Mouse (Mus musculus): Measurements from ENCODE around the gene Adamts4.

The Adamts4 gene

DNA sequence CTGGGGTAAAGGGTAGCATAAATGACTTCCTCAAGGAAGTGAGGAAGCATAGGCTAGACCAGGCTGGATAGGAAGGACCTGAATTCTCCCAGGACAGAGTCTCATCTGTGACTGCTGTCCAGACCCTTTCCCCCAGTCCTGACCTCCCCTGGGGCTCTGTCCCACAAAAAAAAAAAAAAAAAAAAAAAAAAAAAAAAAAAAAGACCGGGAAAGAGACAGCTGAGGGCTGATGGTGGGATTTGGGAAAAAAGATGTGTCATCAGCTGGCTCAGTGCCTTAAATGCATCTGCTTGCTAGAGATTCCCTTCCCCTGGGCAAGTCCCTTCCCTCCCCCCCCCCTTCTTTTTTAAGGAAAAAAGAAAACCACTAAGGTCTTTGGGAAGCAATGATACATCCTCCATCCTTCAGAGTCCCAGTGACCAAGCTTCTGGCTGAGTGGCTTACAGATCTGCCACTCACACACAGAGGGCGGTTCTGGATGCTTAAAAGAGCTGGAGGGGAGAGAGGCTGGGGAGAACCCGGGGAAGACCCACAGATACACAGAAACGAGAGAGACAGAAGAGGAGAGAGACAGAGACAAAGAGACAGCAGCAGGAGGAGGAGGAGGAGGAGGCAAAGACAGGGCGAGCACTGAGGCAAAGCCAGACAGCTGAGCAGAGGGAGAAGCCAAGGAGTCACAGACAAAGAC lies at the start of gene Adamts4:
Gene Adamts4 (plus strand): TSS at position 509 of the 688 bp plus-strand sequence.
- no peak for DNase-seq (ENCODE audit: low read depth in 1 of 2, low spot score in 2 of 2)

DNA sequence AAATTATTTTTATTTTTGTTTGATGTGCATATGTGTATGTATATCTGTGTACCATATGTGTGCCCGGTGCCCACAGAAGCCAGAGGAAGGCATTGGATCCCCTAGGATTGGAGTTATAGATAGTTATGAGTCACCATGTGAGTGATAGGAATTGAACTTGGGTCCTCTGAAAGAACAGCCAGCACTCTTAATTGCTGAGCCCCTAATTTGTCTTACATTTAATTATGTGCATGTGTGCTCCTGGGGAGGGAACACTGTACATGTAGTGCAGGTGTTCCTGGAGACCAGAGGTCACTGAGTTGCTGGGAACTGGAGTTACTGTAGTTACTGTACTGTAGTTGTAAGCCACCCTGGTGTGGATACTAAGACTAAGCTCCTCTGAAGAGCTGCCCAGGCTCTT lies 49.5 kb upstream of the Adamts4 start:
- no peak for DNase-seq (ENCODE audit: low read depth in 1 of 2, low spot score in 2 of 2)

DNA sequence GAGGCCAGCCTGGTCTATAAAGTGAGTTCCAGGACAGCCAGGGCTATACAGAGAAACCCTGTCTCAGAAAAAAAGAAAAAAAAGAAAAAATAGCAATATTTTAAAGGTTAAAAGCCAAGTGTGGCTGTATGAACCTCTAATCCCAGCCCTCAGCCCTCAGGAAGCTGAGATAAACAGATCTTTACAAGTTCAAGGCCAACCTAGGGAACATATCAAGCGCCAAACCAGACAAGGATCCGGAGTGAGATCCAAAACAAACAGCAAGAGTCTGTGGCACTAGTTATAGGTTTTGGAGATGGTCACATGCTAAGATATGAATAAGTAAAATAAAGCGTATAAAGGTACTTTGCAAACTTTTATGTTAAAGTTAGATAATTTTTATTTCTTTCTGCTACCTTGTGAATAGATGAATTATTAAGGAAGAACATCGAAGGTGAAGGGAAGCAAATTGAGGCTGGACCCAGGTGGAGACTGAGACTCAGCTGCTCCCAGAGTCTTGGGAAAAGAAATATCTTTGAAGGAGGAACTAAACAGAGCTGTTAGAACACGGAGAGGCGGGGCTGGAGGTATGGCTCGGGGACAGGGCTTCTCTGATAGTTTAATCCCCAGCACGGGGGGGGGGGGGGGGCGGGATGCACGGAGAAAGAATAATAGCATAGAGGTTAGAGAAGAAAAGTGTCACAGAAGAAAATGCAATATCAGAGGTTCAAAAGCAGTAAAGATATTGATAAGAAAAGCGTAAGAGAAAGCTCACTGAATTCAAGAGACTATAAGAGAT lies 46.6 kb upstream of the Adamts4 start:
- DNase-seq (ENCODE audit: low read depth in 1 of 2, low spot score in 2 of 2) = no peak

DNA sequence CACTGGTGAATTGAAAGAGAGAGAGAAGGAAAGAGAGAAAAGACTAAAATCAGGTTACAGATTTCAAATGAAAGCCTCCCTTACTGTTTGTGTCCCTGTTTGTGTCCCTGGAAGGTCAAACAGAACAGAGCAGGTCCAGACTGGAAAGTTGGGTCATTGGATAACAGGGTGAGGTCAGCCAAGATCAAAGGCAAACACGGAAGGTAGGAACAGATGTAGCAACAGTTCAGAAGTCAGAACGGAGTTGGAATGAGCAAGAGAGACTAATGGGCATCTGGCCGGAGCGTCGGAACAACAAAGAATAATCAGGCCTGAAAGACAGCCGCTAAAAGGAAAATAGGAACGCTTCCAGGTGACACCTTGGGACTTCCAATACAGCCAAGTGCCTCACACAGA lies 46.0 kb upstream of the Adamts4 start:
- DNase-seq (ENCODE audit: low read depth in 1 of 2, low spot score in 2 of 2) = no peak

DNA sequence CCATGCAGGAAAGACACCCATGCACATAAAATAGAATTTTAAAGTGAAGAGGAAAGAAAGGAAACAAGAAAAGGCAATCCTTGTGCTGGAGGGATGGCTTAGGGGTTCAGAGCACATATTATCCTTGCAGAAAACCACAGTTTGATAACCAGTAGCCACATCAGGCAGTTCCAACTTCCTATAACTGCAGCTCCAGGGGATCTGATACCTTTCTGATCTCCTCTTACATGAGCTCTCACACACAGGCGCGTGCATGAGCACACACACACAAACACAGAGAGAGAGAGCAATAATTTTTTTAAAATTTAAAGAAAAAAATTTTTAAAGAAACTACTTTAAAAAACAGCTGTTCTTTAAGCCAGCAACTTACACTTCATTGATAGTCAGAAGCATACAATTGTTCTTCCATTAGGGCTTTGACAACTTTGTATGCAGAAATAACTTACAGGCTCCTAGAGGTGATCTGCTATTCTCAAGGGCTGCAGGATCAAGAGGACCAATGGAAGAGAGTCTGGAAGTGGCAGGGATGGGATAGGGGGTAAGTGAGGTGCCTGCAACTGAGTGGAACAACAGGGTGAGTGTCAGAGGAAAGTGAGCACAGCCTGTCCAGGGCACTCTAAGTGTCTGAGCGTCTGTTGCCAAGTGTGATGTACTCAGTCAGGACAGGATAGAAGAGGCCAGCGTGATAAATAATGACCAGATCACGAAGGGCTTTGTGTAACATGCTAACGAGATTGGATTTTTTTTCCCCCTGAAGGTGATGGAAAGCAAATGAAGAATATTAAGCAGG lies 44.3 kb upstream of the Adamts4 start:
- DNase-seq (ENCODE audit: low read depth in 1 of 2, low spot score in 2 of 2) = no peak

DNA sequence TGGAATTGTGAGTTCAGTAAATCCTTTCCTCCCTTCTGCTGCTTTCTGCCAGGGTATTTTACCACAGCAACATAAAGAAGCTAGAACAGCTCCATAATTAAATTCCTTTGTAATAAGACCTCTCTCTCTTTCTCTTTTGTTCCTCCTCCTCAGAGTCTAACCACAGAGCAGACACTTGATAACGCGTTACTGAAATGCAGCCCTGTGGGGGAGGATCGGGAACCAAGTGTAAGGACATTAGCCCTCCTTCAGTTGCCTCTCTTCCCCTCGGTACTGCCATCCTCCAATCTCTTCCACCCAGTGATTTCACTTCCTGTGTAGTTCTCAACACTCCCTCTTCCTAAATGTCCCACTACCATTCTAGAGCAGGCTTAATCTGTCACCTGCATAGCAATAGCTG lies 40.8 kb upstream of the Adamts4 start:
- DNase-seq (ENCODE audit: low read depth in 1 of 2, low spot score in 2 of 2) = no peak

DNA sequence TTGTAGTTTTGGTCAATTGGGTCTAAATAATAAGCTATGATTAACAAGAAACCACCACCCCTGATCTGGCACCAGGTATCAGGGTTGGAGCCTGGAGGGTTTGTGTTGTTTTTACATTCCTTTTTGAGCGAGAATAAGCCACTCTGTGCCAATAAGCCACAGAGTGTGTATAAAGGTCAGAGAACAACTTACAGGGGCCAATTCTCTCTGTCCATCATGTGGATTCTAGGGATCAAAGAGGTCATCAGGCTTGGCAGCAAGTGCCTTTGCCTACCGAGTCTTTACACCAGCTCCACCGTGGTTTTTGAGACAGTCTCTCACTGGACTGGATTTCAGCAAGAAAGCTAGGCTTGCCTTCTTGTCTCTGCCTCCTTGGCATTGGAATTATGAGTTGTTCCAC lies 37.4 kb upstream of the Adamts4 start:
- no peak for DNase-seq (ENCODE audit: low read depth in 1 of 2, low spot score in 2 of 2)

DNA sequence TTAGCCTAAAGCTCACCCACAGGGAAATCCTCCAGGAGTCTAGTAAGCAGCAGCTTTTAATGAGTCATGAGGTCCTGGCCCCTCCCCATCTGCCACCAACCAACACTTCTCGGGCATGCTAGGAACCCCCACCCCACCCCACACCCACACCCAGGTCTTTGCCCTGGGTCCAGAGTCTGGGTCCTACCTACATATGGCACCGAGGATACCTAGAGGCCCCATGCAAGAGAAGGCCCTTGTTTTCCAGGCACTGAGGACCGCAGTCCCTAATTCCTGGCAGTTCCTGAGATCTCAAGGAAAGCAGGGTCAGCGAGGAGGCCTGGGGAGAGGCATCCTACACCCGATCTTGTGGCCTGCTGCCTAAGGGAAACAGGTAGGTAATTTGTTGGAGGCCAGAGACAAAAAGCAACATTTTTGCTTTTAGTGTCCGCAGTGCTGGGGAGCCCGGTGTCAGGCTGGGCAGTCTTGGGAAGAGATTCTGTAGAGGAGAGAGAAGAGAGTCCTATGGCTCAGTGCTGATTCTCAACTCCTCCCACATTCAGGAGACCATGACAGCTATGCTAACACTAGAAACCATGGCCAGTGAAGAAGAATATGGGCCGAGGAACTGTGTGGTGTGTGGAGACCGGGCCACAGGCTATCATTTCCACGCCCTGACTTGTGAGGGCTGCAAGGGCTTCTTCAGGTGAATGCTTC lies 36.3 kb upstream of the Adamts4 start, which contains the start of gene Nr1i3:
Gene Nr1i3 (plus strand): TSS at position 170 of the 696 bp plus-strand sequence.
- no peak for DNase-seq (ENCODE audit: low read depth in 1 of 2, low spot score in 2 of 2)

DNA sequence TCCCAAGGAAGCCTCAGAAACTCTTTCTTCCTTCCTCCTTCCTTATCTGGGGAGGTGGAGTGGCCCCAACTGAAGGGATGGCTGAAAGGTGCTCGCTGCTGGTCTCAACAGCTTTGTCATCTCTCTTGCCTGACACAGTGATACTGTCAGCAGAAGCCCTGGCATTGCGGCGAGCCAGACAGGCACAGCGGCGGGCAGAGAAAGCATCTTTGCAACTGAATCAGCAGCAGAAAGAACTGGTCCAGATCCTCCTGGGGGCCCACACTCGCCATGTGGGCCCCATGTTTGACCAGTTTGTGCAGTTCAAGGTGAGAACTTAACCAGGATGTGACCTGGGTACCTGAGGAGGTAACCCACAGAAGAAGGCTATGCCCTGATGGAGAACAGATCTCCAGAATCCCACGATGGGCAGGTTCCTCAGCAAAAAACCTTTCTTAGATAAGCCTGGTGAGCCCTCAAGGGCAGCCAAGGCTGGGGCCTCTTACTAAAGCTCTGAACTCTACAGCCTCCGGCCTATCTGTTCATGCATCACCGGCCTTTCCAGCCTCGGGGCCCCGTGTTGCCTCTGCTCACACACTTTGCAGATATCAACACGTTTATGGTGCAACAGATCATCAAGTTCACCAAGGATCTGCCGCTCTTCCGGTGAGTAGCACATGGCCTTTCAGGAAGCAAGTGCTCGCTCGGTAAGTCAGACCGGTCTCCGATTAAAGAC lies 33.8 kb upstream of the Adamts4 start:
- DNase-seq (ENCODE audit: low read depth in 1 of 2, low spot score in 2 of 2) = no peak

DNA sequence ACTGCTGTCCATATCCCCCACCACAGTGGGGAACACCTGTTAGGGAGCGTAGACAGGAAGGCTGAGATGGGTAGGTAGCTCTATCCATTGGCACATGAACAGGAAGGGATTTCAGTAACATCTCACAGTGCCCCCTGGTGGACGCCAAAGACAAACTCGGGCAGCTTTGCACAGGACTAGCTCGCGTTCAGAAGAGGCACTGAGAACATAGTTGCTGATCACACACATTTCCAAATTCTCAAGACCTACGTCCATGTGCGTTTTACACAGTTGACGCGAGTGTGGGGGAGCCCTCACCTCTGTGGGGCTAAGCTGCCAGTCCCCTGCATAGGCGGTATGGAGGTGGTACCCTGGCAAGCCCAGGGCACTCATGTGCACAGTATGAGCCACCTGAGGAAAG lies 29.4 kb upstream of the Adamts4 start:
- DNase-seq (ENCODE audit: low read depth in 1 of 2, low spot score in 2 of 2) = peak in 1 of 2 experiments; percentile 62

DNA sequence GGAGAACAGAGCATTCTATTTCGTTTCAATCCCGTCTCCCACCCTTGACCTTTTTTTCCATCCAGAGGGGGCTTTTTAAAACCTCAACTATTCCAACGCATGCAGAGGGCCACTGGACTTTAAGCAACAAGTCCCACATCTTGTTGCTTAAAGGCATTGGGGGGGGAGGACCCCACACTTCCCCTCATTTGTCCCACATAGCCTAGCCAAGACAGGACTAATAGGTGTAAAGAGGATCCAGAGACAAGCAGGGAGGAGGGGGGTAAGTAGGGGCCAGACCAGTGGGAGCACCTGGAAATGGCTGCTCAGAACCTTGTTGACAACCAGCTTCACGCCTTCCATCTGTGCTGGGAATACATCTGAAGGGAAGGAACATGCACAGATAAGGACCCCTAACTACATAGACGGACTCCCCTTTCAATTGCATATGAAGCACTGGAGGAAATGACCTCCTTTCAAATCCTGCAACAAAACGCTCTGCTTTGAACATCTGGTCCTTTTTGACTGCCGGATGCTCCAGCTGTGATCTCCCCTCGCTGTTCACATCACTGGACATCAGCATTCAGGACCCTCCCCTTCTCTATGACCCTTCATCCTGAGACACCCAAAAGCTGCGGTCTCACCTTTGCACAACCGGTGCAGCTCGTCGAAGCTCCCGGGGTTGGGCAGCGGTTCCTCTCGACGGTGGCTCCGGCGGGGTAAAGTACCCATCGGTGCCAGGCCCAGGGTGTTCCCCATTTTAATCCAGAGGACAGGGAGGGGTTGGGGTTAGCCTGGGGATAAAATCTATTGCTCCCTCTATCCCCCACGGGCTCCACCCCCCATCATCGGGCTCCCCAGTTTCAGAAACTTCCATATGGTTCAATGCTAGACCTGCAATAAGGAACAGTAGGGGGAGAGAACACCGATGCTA lies 28.7 kb upstream of the Adamts4 start:
- no peak for DNase-seq (ENCODE audit: low read depth in 1 of 2, low spot score in 2 of 2)

DNA sequence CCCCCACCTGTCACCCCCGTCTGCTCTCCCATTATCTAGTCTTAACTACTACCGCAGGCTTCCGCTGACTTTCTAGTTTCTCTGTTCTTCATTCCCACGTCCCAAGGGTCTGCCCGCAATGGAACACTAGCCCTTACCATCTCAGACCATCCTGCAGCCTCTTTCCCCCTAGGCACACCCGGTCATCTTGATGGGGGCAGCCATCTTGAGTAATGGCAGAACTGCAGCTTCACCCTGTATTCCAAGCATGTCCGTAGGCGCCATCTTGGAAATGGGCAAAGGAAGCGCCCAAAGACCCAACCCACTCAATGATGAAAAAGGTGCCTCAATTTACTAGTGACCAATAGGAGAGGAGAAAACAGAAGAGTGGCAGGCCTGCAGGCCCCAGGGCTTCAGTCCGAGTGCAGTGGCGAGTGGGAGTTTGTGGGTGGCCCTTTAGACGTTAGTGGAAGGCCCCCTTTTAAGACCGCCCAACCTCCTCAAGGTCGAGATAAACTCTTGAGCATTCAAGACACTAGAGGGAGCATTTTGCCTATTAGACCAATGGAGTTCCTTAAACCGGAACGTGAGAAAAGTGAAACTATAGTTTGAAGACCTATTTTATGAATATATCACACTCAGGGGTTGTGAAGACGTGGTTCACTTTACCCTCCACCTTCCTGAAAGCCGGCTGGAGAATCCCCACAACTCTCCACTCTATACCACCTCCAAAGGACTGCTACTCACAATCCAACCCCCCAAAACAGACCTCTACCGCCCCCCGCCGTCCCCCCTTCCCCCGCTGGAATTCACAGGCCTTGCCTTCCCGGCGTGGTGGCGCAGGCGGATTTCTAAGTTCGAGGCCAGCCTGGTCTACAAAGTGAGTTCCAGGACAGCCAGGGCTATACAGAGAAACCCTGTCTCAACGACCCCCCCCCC lies 27.7 kb upstream of the Adamts4 start, which contains the start of gene Tomm40l:
Gene Tomm40l (minus strand): TSS at position 277 of the 918 bp plus-strand sequence.
- peak; percentile 88 to 95 for DNase-seq (ENCODE audit: low read depth in 1 of 2, low spot score in 2 of 2)

DNA sequence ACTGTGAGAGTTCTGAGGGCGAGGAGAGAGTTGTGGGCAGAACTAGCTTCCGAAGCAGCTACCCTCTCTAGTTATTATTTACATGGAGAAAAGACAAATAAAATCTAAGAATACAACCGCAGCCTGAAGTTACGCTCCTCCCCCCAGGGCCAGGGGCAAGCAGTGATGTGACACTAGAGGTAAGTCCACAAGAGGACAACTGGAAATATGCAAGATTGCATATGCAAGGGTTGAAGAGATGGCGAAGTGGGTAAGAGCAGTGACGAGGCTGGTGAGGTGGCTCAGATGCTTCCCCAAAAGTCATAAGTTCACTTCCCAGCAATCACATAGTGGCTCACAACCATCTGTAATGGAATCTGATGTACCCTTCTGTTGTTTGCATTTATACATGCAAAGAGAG lies 27.1 kb upstream of the Adamts4 start:
- DNase-seq (ENCODE audit: low read depth in 1 of 2, low spot score in 2 of 2) = no peak

DNA sequence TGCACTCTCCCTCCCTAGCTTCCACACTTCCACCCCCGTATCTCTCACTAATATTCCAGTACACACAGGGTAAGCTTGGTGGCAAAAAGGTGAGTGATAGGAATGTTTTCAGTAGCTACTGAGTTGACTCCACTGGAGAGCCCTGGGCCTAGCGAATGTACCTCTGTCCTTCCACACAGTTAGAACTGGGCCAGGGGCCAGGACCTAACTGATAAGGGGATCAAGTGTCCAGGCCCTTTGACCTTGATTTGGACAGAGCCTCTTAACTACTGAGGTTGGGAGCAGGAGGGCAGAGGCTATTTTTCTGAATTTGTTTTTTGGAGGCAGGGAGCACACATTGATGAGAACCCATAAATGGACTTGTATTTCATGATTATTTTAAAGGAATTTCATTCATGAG lies 26.4 kb upstream of the Adamts4 start:
- DNase-seq (ENCODE audit: low read depth in 1 of 2, low spot score in 2 of 2) = no peak

DNA sequence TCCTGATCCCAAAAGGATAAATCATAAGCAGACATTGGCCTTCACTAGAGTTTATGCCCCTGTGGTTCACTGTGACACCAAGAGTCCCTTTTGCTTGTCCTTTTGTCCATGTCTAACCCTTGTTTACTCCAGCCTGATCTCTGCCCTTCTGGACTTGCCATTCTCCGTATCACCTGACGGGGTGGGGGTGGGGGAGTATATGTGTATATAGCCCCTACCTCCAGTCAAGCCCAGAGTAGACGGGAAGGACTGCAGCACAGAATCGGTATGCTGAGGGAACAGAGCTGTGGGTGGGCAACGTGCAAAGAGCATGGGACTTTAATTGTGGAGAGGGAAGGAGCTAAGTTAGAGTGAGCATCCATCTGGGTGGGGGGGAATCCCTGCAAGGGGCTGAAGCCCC lies 25.4 kb upstream of the Adamts4 start, which contains the start of gene Apoa2:
Gene Apoa2 (plus strand): TSS at position 198 of the 400 bp plus-strand sequence.
- no peak for DNase-seq (ENCODE audit: low read depth in 1 of 2, low spot score in 2 of 2)

DNA sequence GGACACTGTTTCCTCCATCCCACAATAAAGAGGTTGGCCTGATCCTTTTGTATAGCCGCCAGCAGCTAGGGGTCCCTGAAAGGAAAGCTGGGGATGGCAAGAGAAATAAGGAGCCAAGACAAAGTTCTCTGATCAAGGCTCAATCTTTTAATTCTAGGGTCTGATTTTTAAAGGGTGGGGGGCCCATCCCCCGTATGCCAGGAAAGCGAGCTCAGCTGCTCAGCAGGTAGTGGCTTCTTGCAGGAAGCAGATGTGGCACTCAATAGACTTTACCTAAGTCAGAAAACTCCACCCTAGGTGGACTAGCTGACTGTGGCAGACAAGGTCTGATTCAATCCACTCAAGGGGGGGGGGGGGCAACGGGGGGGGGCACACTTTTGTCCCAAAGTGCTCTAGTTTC lies 23.4 kb upstream of the Adamts4 start:
- DNase-seq (ENCODE audit: low read depth in 1 of 2, low spot score in 2 of 2) = no peak

DNA sequence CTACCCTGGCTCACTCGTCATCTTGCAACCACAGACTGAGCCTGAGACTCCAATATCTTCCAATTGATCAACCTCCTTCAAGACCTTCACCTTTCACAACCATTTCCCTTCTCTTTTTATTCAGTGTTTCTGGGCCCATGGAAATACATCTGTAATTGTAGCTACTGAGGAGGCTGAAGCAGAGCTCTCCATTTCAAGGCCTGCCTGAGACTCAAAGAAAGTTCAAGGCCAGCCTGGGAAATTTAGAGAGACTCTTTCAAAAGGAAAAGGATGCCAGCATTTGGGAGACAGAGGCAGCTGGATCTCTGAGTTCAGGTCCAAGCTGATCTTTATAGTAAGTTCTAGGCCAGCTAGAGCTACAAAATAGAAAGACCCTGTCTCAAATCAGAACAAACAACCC lies 22.3 kb upstream of the Adamts4 start:
- no peak for DNase-seq (ENCODE audit: low read depth in 1 of 2, low spot score in 2 of 2)

DNA sequence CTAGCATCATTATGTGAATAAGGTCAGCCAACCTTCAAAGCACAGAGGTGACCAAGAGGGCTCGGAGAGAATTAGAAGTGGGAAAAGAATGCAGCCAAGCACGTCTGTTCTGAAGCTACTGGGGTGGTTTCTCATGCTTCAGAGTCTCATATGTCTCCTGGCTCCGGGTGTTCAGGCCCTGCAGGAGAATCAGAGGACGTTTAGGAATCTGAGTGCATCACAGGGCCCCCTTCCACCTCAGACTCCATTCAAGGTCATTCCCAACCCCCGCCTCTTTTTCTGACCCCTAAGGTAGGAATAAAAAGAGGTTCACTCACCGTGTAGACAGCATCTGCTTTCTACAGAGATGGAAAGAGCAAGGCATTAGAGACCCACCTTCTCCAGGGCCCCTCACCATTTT lies 20.5 kb upstream of the Adamts4 start:
- DNase-seq (ENCODE audit: low read depth in 1 of 2, low spot score in 2 of 2) = no peak

All from monocyte, adult 2 months (primary cell).